Mouse (Mus musculus): ENCODE data around the gene Nipa1.

- no peak for TF ChIP-seq CTCF (IDR thresholded peaks at IDR 0.05; ENCODE audit: borderline replicate concordance, control insufficient read depth, extremely low read depth, insufficient read depth, low read length, poor library complexity)
- TF ChIP-seq POLR2A (IDR thresholded peaks at IDR 0.05; ENCODE audit: control insufficient read depth, extremely low read depth, insufficient read depth, low read length, poor library complexity): no peak
Measured at GRCm38 (mm10) chr7:56047178-56047577, 27.4 kb upstream of the Nipa1 start.
